Mouse (Mus musculus) layer of hippocampus, adult 11-12 months (tissue): Measurements from ENCODE around the gene Oas1a.
"Not testable (repeated sequence)": the region's sequence is repeated elsewhere in the genome, so short reads cannot be mapped to it uniquely, and the experiment has no call there.

Experiments used
- DNase-seq: peaks from one replicate; pipeline ENCODE4 v3.0.0; 2022; ENCODE audit warnings: low spot score

Oas1a gene

GRCm38 (mm10) chr5:120892243-120892660 is 15.1 kb downstream of the Oas1a start:
- DNase-seq, result no peak

- DNase-seq, result not testable (repeated sequence)
These were observed 15.6 kb downstream of the Oas1a start for GRCm38 (mm10) chr5:120891566-120892242.

- DNase-seq, result no peak
These were observed 16.3 kb downstream of the Oas1a start for GRCm38 (mm10) chr5:120890991-120891390.

GRCm38 (mm10) chr5:120890026-120890425 is 17.3 kb downstream of the Oas1a start:
- DNase-seq, result no peak

- not testable (repeated sequence) for DNase-seq
These were observed 19.0 kb downstream of the Oas1a start for GRCm38 (mm10) chr5:120888294-120888815.

GRCm38 (mm10) chr5:120887831-120888230 is 19.5 kb downstream of the Oas1a start:
- DNase-seq, result no peak

GRCm38 (mm10) chr5:120887413-120887812 is 19.9 kb downstream of the Oas1a start, which contains the start of gene Oas1g:
Gene Oas1g (minus strand): TSS chr5:120887613.
- not testable (repeated sequence) for DNase-seq

- DNase-seq, result not testable (repeated sequence)
These were observed 25.6 kb downstream of the Oas1a start for GRCm38 (mm10) chr5:120881681-120882080.

- not testable (repeated sequence) for DNase-seq
These were observed 28.5 kb downstream of the Oas1a start for GRCm38 (mm10) chr5:120878803-120879202.

GRCm38 (mm10) chr5:120877407-120877806 is 29.9 kb downstream of the Oas1a start:
- DNase-seq, result not testable (repeated sequence)

- DNase-seq, result not testable (repeated sequence)
These were observed 30.5 kb downstream of the Oas1a start for GRCm38 (mm10) chr5:120876839-120877238.

- no peak for DNase-seq
These were observed 35.9 kb downstream of the Oas1a start for GRCm38 (mm10) chr5:120871469-120871868.

GRCm38 (mm10) chr5:120870782-120871181 is 36.5 kb downstream of the Oas1a start:
- no peak for DNase-seq

- no peak for DNase-seq
These were observed 37.2 kb downstream of the Oas1a start for GRCm38 (mm10) chr5:120870081-120870480.

- no peak for DNase-seq
These were observed 37.8 kb downstream of the Oas1a start for GRCm38 (mm10) chr5:120869436-120870015.

- DNase-seq, result peak; percentile 25
These were observed 41.9 kb downstream of the Oas1a start for GRCm38 (mm10) chr5:120865336-120865860.

GRCm38 (mm10) chr5:120861121-120861520 is 46.2 kb downstream of the Oas1a start, which contains the start of gene Oas1h:
Gene Oas1h (plus strand): TSS chr5:120861421.
- no peak for DNase-seq

- peak; percentile 13 for DNase-seq
These were observed 48.1 kb downstream of the Oas1a start for GRCm38 (mm10) chr5:120859241-120859640.

- DNase-seq, result peak; percentile 56
These were observed 57.7 kb downstream of the Oas1a start for GRCm38 (mm10) chr5:120849601-120850136.

- no peak for DNase-seq
These were observed 60.3 kb downstream of the Oas1a start, which contains the start of gene Oas1f for GRCm38 (mm10) chr5:120847067-120847466. Gene Oas1f (plus strand): TSS chr5:120847367.
